Mouse (Mus musculus): Measurements from ENCODE around the gene Pid1. TPM values are rescaled to one million over a fixed set of nuclear protein-coding genes. Genes with fewer than 3 reads are reported as not detected.

Pid1 gene
- polyA plus RNA-seq (2012; rRNA removed) (21.1 and 22.1 TPM in 2 replicates), polyA plus RNA-seq (2014; fragmentation: Nextera tagmentation; extraction: Ambion mirVana) (42.9 and 56.7 TPM in 2 replicates)

DNA sequence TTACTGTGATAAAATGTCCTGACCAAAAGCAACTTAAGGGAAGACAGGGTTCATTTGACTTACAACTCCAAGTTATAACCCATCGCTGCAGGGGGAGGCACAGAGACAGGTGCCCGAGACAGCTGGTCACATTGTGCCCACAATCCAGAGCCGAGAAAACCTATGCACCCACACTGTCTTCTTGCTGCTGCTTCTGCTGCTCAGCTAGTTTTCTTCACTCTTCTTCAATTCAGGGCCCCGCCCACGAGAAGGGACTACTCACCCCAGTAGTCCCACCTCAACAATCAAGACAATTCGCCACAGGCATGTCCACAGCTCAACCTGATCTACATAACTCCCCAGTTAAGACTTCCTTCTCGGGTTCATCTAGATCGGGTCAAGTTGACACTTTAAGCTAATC, at the start of gene Pid1:
TSS of gene Pid1 (minus strand) at position 214 of the 400 bp plus-strand sequence.
- Histone ChIP-seq H3K4me2 (replicated peaks; ENCODE audit: low read depth, low read length, severe bottlenecking) (no peak within 1 kb of the TSS), H3K9ac (ENCODE audit: low read depth, low read length, severe bottlenecking) (no peak within 1 kb of the TSS), H3K27me3 (ENCODE audit: control insufficient read depth, insufficient read depth, low read length) (no peaks in the 10 kb centered on the region), H3K4me3 (replicated peaks; ENCODE audit: low read length) (no peak within 1 kb of the TSS), H3K27ac (replicated peaks; ENCODE audit: low read depth, low read length) (no peak within 1 kb of the TSS), H3K36me3 (ENCODE audit: control insufficient read depth, insufficient read depth, low read length) (no peaks in the 10 kb centered on the region), H3K4me1 (ENCODE audit: control insufficient read depth, insufficient read depth, low read length) (no peaks in the 10 kb centered on the region), H3K9me3 (ENCODE audit: control insufficient read depth, low read length) (no peaks in the 10 kb centered on the region)
- 87% methylated on average over 8 of the region's 8 CpGs for WGBS
- no peak for DNase-seq (ENCODE audit: low spot score)
- ATAC-seq (ENCODE audit: low FRiP score, low read depth) = no peak
- TF ChIP-seq POLR2A (IDR thresholded peaks at IDR 0.05; ENCODE audit: borderline replicate concordance, extremely low read depth, insufficient read depth, insufficient read length) = no peak

DNA sequence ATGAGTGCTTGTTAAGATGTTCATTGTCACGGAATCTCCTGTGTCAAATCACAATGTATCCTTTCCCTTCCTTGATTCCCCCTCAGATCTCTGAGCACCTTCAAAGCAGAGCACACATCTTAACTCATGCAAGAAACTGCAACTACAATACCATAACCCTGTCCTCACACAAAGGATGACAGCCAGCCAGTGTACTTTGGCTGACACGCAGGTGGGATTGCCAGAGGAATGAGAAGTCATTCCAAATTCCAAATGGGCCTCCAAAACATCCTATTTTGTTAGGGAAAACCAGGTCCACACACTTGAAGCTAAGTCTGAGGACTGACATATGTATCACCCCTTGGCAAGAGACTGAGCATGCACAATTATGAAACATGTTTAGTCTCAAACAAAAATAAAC, 45.5 kb upstream of the Pid1 start:
- ATAC-seq (ENCODE audit: low FRiP score, low read depth) = no peak
- Histone ChIP-seq H3K4me1 (ENCODE audit: control insufficient read depth, insufficient read depth, low read length) (no peaks in the 10 kb centered on the region), H3K9me3 (ENCODE audit: control insufficient read depth, low read length) (no peaks in the 10 kb centered on the region), H3K4me2 (replicated peaks; ENCODE audit: low read depth, low read length, severe bottlenecking) (no peak overlapping the region), H3K4me3 (replicated peaks; ENCODE audit: low read length) (no peak overlapping the region), H3K27me3 (ENCODE audit: control insufficient read depth, insufficient read depth, low read length) (no peaks in the 10 kb centered on the region), H3K27ac (replicated peaks; ENCODE audit: low read depth, low read length) (no peak overlapping the region), H3K36me3 (ENCODE audit: control insufficient read depth, insufficient read depth, low read length) (no peaks in the 10 kb centered on the region), H3K9ac (ENCODE audit: low read depth, low read length, severe bottlenecking) (no peak overlapping the region)
- 83% methylated on average over 2 of the region's 2 CpGs for WGBS
- TF ChIP-seq POLR2A (IDR thresholded peaks at IDR 0.05; ENCODE audit: borderline replicate concordance, extremely low read depth, insufficient read depth, insufficient read length) = no peak
- no peak for DNase-seq (ENCODE audit: low spot score)

DNA sequence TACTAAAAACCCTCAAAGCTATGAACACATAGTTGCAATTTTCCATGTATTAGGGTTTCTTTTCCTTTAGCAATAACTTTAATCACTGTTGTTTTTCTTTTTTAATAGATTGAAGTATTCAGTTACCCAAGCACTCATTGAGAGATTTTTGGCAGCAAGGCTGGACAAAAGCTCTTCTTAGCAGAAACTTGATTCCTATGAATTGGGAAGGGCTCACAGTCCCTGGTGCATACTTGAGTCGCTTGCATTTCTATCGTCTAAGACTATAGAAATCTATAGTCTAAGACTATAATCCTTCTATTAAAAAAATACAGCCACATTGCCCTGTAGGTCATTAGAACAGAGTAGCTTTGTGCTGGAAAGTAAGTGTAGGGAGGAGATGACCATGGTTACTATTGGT, 44.9 kb upstream of the Pid1 start:
- Histone ChIP-seq H3K27ac (replicated peaks; ENCODE audit: low read depth, low read length) (no peak overlapping the region), H3K4me3 (replicated peaks; ENCODE audit: low read length) (no peak overlapping the region), H3K36me3 (ENCODE audit: control insufficient read depth, insufficient read depth, low read length) (no peaks in the 10 kb centered on the region), H3K9me3 (ENCODE audit: control insufficient read depth, low read length) (no peaks in the 10 kb centered on the region), H3K4me1 (ENCODE audit: control insufficient read depth, insufficient read depth, low read length) (no peaks in the 10 kb centered on the region), H3K4me2 (replicated peaks; ENCODE audit: low read depth, low read length, severe bottlenecking) (no peak overlapping the region), H3K9ac (ENCODE audit: low read depth, low read length, severe bottlenecking) (no peak overlapping the region), H3K27me3 (ENCODE audit: control insufficient read depth, insufficient read depth, low read length) (no peaks in the 10 kb centered on the region)
- WGBS = 46% methylated on average over 2 of the region's 2 CpGs
- TF ChIP-seq POLR2A (IDR thresholded peaks at IDR 0.05; ENCODE audit: borderline replicate concordance, extremely low read depth, insufficient read depth, insufficient read length) = no peak
- ATAC-seq (ENCODE audit: low FRiP score, low read depth) (no peak; the same call in 1 of the 2 replicates), DNase-seq (ENCODE audit: low spot score) (peak; percentile 48)

DNA sequence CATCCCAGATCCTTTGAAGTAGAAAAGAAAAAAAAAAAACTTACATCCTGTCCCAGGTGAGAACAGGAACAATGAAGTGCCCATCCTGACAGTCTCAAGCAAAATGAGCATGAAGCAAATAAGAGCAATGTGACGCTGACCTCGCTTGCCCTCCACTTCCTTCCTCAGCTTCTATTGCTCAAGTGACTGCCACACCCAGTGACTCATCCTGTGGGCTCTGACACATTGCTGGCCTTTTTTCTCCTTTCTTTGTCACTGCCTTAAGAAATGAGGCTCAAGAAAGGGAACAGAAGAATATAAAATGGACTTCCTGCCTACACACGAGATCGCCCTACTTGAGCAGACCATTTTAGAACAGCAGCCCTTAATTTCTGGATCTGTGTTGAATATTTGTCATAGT, 42.9 kb upstream of the Pid1 start:
- H3K27me3 ChIP-seq (ENCODE audit: control insufficient read depth, insufficient read depth, low read length) = no peaks in the 10 kb centered on the region
- DNase-seq (ENCODE audit: low spot score) = no peak
- H3K9me3 ChIP-seq (ENCODE audit: control insufficient read depth, low read length) = no peaks in the 10 kb centered on the region
- TF ChIP-seq POLR2A (IDR thresholded peaks at IDR 0.05; ENCODE audit: borderline replicate concordance, extremely low read depth, insufficient read depth, insufficient read length) = no peak
- ATAC-seq (ENCODE audit: low FRiP score, low read depth) = no peak
- H3K4me1 ChIP-seq (ENCODE audit: control insufficient read depth, insufficient read depth, low read length) = no peaks in the 10 kb centered on the region
- H3K27ac ChIP-seq (replicated peaks; ENCODE audit: low read depth, low read length) = no peak overlapping the region
- no peak overlapping the region for H3K4me3 ChIP-seq (replicated peaks; ENCODE audit: low read length)
- H3K36me3 ChIP-seq (ENCODE audit: control insufficient read depth, insufficient read depth, low read length) = no peaks in the 10 kb centered on the region
- no peak overlapping the region for H3K9ac ChIP-seq (ENCODE audit: low read depth, low read length, severe bottlenecking)
- no peak overlapping the region for H3K4me2 ChIP-seq (replicated peaks; ENCODE audit: low read depth, low read length, severe bottlenecking)
- WGBS = 76% methylated on average over 4 of the region's 4 CpGs

DNA sequence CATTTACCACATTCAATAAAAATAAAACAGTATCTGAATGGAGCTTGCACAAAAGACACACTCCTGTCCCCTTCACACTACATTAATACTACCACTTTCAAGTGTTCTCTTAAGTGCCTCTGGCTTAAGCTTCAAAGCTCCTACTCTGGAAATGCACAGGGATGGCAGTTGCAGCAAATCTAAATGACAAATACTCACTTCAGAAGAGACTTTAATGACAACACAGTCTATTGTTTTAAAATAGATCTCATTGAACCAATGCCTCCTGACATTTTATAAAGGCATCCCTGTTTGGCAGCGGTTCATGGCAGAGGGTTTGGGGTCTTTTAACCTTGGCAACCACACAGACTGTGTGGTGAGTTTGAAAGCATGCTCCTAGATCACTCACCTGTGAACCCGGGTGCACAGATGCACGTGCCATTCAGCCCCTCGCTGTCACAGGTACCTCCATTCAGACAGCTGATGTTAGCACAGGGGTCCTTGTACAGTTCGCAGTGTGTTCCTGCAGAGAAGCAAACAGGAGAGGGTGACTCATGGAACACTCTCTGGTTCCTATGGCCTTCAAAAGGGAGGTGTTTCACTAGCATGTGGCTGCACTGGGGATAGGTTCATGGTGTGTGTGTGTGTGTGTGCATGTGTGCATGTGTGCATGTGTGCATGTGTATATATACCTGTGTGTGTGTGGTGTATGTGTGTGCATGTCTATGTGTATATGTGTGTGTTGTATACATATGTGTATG, 41.7 kb upstream of the Pid1 start:
- Histone ChIP-seq H3K4me1 (ENCODE audit: control insufficient read depth, insufficient read depth, low read length) (no peaks in the 10 kb centered on the region), H3K4me3 (replicated peaks; ENCODE audit: low read length) (no peak overlapping the region), H3K9ac (ENCODE audit: low read depth, low read length, severe bottlenecking) (no peak overlapping the region), H3K27me3 (ENCODE audit: control insufficient read depth, insufficient read depth, low read length) (no peaks in the 10 kb centered on the region), H3K4me2 (replicated peaks; ENCODE audit: low read depth, low read length, severe bottlenecking) (no peak overlapping the region), H3K36me3 (ENCODE audit: control insufficient read depth, insufficient read depth, low read length) (no peaks in the 10 kb centered on the region), H3K9me3 (ENCODE audit: control insufficient read depth, low read length) (no peaks in the 10 kb centered on the region), H3K27ac (replicated peaks; ENCODE audit: low read depth, low read length) (no peak overlapping the region)
- DNase-seq (ENCODE audit: low spot score) = no peak
- no peak for ATAC-seq (ENCODE audit: low FRiP score, low read depth)
- TF ChIP-seq POLR2A (IDR thresholded peaks at IDR 0.05; ENCODE audit: borderline replicate concordance, extremely low read depth, insufficient read depth, insufficient read length) = no peak
- WGBS = 89% methylated on average over 5 of the region's 5 CpGs

Data from limb, embryonic 14.5 days (tissue).